ENCODE assay signal across 9 mouse cellular contexts in the genomic region with DNA sequence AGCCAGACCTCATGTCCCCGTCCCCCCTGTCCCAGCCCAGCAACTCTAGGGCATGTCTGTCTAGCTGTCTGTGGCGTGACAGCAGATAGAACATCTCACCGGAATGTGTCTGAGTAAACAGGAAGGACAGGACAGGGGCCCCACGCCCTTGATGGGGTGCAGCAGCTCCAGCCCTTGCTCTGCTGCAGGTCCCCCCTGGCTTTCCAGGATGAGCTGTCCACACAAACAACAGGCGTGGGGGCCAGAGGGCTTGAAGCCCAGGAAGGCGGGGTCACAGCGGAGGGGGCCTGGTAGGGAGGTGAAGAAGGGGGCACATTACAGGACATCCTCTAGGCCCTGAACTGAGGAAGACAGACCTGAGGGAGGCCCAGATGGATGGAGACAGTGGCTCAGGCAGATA. TPM values are rescaled to one million over a fixed set of nuclear protein-coding genes. Genes with fewer than 3 reads are reported as not detected.
DNase-seq lines count a peak whose midpoint lies in the region; ATAC-seq and TF ChIP-seq lines count a peak whose summit lies in the region.
"Had no signal": no experiment of that assay in that cellular context is flagged by ENCODE, and none has a peak within 500 bp of the region (broad histone marks: within the 10 kb centered on the region; RNA-seq: fewer than 3 reads in every experiment).

No protein-coding gene starts in this region.

- peaks cover 17 to 32% of the 10 kb centered on the region in 2 experiments for H3K4me1 ChIP-seq in heart, embryonic 14.5 days (ENCODE audit: control insufficient read depth in 2 of 2, insufficient read depth in 2 of 2, low read length in 2 of 2)
- H3K4me1 ChIP-seq in heart, postnatal 0 days (ENCODE audit: control insufficient read depth, insufficient read depth): peaks cover 19% of the 10 kb centered on the region
- peaks cover 9% of the 10 kb centered on the region; the same call in 1 of the 2 replicates for H3K4me1 ChIP-seq in lung, embryonic 14.5 days (ENCODE audit: insufficient read depth)

- H3K9ac ChIP-seq in heart, embryonic 14.5 days (ENCODE audit: low read length): peak overlapping the region; percentile 36; the same call in 1 of the 2 replicates
- H3K9ac ChIP-seq in heart, postnatal 0 days (replicated peaks; ENCODE audit: low read depth, low read length): no peak overlapping the region
- H3K9ac ChIP-seq in lung, embryonic 14.5 days: no peak overlapping the region

- intact Hi-C loops in left cerebral cortex, postnatal 4 days (cut with DNase I): no loop called here

- H3K9me3 ChIP-seq in heart, embryonic 14.5 days (ENCODE audit: control insufficient read depth, low read length): no peaks in the 10 kb centered on the region
- no peaks in the 10 kb centered on the region for H3K9me3 ChIP-seq in heart, postnatal 0 days (replicated peaks; ENCODE audit: control insufficient read depth, low read length)
- no peaks in the 10 kb centered on the region for H3K9me3 ChIP-seq in lung, embryonic 14.5 days (ENCODE audit: low read depth, low read length)

- peaks cover 41% of the 10 kb centered on the region for H3K36me3 ChIP-seq in heart, embryonic 14.5 days (ENCODE audit: control insufficient read depth, insufficient read depth, low read length)
- H3K36me3 ChIP-seq in heart, postnatal 0 days (replicated peaks; ENCODE audit: control insufficient read depth, insufficient read depth, low read length): peaks cover 29% of the 10 kb centered on the region
- H3K36me3 ChIP-seq in lung, embryonic 14.5 days (ENCODE audit: insufficient read depth): peaks cover 36% of the 10 kb centered on the region

- no peak; the same call in none of the 2 replicates for ATAC-seq in heart, embryonic 14.5 days (ENCODE audit: insufficient number of reproducible peaks, insufficient read depth, low FRiP score, low read depth)
- no peak; the same call in 1 of the 2 replicates for ATAC-seq in heart, postnatal 0 days (ENCODE audit: insufficient read depth, low read depth)
- ATAC-seq in lung, embryonic 14.5 days (ENCODE audit: insufficient read depth): peak; percentile 23

- WGBS in heart, embryonic 14.5 days: 48% methylated on average over 7 of the region's 7 CpGs
- WGBS in heart, postnatal 0 days: 49% methylated on average over 7 of the region's 7 CpGs
- 31% methylated on average over 7 of the region's 7 CpGs for WGBS in lung, embryonic 14.5 days

- DNase-seq in heart, adult 11 months: no peak
- peak; percentile 67 for DNase-seq in adrenal gland, postnatal 10 days
- no peak for DNase-seq in heart, postnatal 0 days (ENCODE audit: low spot score)
- no peak for DNase-seq in lung, embryonic 14.5 days
- no peak for DNase-seq in frontal cortex, postnatal 10 days (ENCODE audit: low spot score in 2 of 2)
- DNase-seq in spleen, postnatal 36 days (ENCODE audit: low spot score in 2 of 2): no peak
- no peak for DNase-seq in left cerebral cortex, postnatal 4 days

- H3K4me2 ChIP-seq in heart, embryonic 14.5 days (ENCODE audit: low read length): no peak overlapping the region
- H3K4me2 ChIP-seq in heart, postnatal 0 days (ENCODE audit: low read depth, low read length): no peak overlapping the region
- H3K4me2 ChIP-seq in lung, embryonic 14.5 days: no peak overlapping the region

- no peak overlapping the region for H3K4me3 ChIP-seq in heart, embryonic 14.5 days (ENCODE audit: control insufficient read depth in 1 of 2, insufficient read depth in 1 of 2, low read depth in 1 of 2, low read length in 2 of 2)
- no peak overlapping the region for H3K4me3 ChIP-seq in heart, postnatal 0 days (ENCODE audit: low read depth, low read length)
- H3K4me3 ChIP-seq in lung, embryonic 14.5 days (ENCODE audit: low read depth, low read length): no peak overlapping the region

- peak overlapping the region; percentile 9 to 34; a peak in 3 of 4 replicates for H3K27ac ChIP-seq in heart, embryonic 14.5 days (replicated peaks in 1 of 2; ENCODE audit: control insufficient read depth in 1 of 2, insufficient read depth in 1 of 2, low read depth in 2 of 2, low read length in 2 of 2)
- peak overlapping the region; percentile 69 for H3K27ac ChIP-seq in heart, postnatal 0 days (ENCODE audit: low read depth)
- peak overlapping the region; percentile 58; the same call in 1 of the 2 replicates for H3K27ac ChIP-seq in lung, embryonic 14.5 days (ENCODE audit: low read depth)

- no peak for TF ChIP-seq CTCF in heart, postnatal 0 days (IDR thresholded peaks at IDR 0.05; ENCODE audit: low read depth)
- TF ChIP-seq CTCF in lung, embryonic 14.5 days (IDR thresholded peaks at IDR 0.05; ENCODE audit: low read depth): no peak

- peaks cover 10% of the 10 kb centered on the region for H3K27me3 ChIP-seq in heart, embryonic 14.5 days (ENCODE audit: control insufficient read depth, insufficient read depth, low read length)
- H3K27me3 ChIP-seq in heart, postnatal 0 days (ENCODE audit: control insufficient read depth, insufficient read depth, low read length): peaks cover 2% of the 10 kb centered on the region; the same call in 1 of the 2 replicates
- H3K27me3 ChIP-seq in lung, embryonic 14.5 days (ENCODE audit: insufficient read depth, low read length): peaks cover 8% of the 10 kb centered on the region

- no peak for TF ChIP-seq EP300 in heart, postnatal 0 days (IDR thresholded peaks at IDR 0.05; ENCODE audit: low read depth)

RNA-seq across cellular contexts. Expression of a gene that starts 8.2 kb away (rescaled TPM):
- polyA plus RNA-seq in heart, embryonic 14.5 days (2014; fragmentation: Nextera tagmentation; extraction: Ambion mirVana): 28.7 and 34.3 TPM in 2 replicates
- total RNA-seq in adrenal gland, postnatal 10 days (2021): 10 to 100 TPM; 37.8 to 40.1 TPM
- total RNA-seq in heart, postnatal 0 days (2014; rRNA removed; ENCODE audit: low replicate concordance): 15.8 and 16.6 TPM in 2 replicates
- polyA plus RNA-seq in heart, postnatal 0 days (2015; fragmentation: Nextera tagmentation; extraction: Ambion mirVana): 22.5 and 24.3 TPM in 2 replicates
- 66.5 and 74.8 TPM in 2 replicates for polyA plus RNA-seq in lung, embryonic 14.5 days (2014; fragmentation: Nextera tagmentation; extraction: Ambion mirVana)
- 10 to 100 TPM; 72.8 to 75.4 TPM for total RNA-seq in left cerebral cortex, postnatal 4 days (2021)

RNA-seq across cellular contexts. Expression of a gene that starts 10.6 kb away (rescaled TPM):
- polyA plus RNA-seq in heart, embryonic 14.5 days (2014; fragmentation: Nextera tagmentation; extraction: Ambion mirVana): 7.3 and 8.9 TPM in 2 replicates
- total RNA-seq in adrenal gland, postnatal 10 days (2021): 10 to 100 TPM; 11.8 to 14.4 TPM
- 2.6 and 7.1 TPM in 2 replicates for total RNA-seq in heart, postnatal 0 days (2014; rRNA removed; ENCODE audit: low replicate concordance)
- 12.3 and 13.4 TPM in 2 replicates for polyA plus RNA-seq in heart, postnatal 0 days (2015; fragmentation: Nextera tagmentation; extraction: Ambion mirVana)
- 9.7 and 11.1 TPM in 2 replicates for polyA plus RNA-seq in lung, embryonic 14.5 days (2014; fragmentation: Nextera tagmentation; extraction: Ambion mirVana)
- total RNA-seq in left cerebral cortex, postnatal 4 days (2021): 10 to 100 TPM in 1 of 2 experiments, 1 to 10 TPM in 1; 7.9 to 10.5 TPM

RNA-seq across cellular contexts. Expression of a gene that starts 15.2 kb away (rescaled TPM):
- polyA plus RNA-seq in heart, embryonic 14.5 days (2014; fragmentation: Nextera tagmentation; extraction: Ambion mirVana): 2.7 and 3.0 TPM in 2 replicates
- 10 to 100 TPM; 40.6 to 47.3 TPM for total RNA-seq in adrenal gland, postnatal 10 days (2021)
- 24.5 and 26.8 TPM in 2 replicates for total RNA-seq in heart, postnatal 0 days (2014; rRNA removed; ENCODE audit: low replicate concordance)
- 1.8 and 2.0 TPM in 2 replicates for polyA plus RNA-seq in heart, postnatal 0 days (2015; fragmentation: Nextera tagmentation; extraction: Ambion mirVana)
- polyA plus RNA-seq in lung, embryonic 14.5 days (2014; fragmentation: Nextera tagmentation; extraction: Ambion mirVana): 0.38 and 0.45 TPM in 2 replicates
- 1 to 10 TPM; 1.9 to 2.2 TPM for total RNA-seq in left cerebral cortex, postnatal 4 days (2021)
- total RNA-seq: neutrophil, adult 5-6 weeks had no signal

RNA-seq across cellular contexts. Expression of a gene that starts 25.8 kb away (rescaled TPM):
- polyA plus RNA-seq in heart, embryonic 14.5 days (2014; fragmentation: Nextera tagmentation; extraction: Ambion mirVana): 0.27 and 0.39 TPM in 2 replicates
- 1 to 10 TPM; 4.5 to 7.9 TPM for total RNA-seq in adrenal gland, postnatal 10 days (2021)
- 0.35 TPM in 1 of 2 replicates, not detected in the other for total RNA-seq in heart, postnatal 0 days (2014; rRNA removed; ENCODE audit: low replicate concordance)
- 0.16 and 0.19 TPM in 2 replicates for polyA plus RNA-seq in heart, postnatal 0 days (2015; fragmentation: Nextera tagmentation; extraction: Ambion mirVana)
- polyA plus RNA-seq in lung, embryonic 14.5 days (2014; fragmentation: Nextera tagmentation; extraction: Ambion mirVana): 0.14 TPM in 1 of 2 replicates, not detected in the other
- total RNA-seq in left cerebral cortex, postnatal 4 days (2021): 10 to 100 TPM; 78.2 to 81.9 TPM
- total RNA-seq: neutrophil, adult 5-6 weeks had no signal

RNA-seq across cellular contexts. Expression of a gene that starts 26.9 kb away (rescaled TPM):
- polyA plus RNA-seq in heart, embryonic 14.5 days (2014; fragmentation: Nextera tagmentation; extraction: Ambion mirVana): 30.4 and 33.3 TPM in 2 replicates
- total RNA-seq in adrenal gland, postnatal 10 days (2021): 10 to 100 TPM; 47.8 to 48.0 TPM
- 35.7 and 37.4 TPM in 2 replicates for total RNA-seq in heart, postnatal 0 days (2014; rRNA removed; ENCODE audit: low replicate concordance)
- polyA plus RNA-seq in heart, postnatal 0 days (2015; fragmentation: Nextera tagmentation; extraction: Ambion mirVana): 24.0 and 25.7 TPM in 2 replicates
- polyA plus RNA-seq in lung, embryonic 14.5 days (2014; fragmentation: Nextera tagmentation; extraction: Ambion mirVana): 24.5 and 25.6 TPM in 2 replicates
- total RNA-seq in left cerebral cortex, postnatal 4 days (2021): 10 to 100 TPM; 30.3 to 32.7 TPM
